Mouse (Mus musculus): ENCODE results near the gene Asphd2. TPM values are rescaled to one million over a fixed set of nuclear protein-coding genes. Genes with fewer than 3 reads are reported as not detected.

The Asphd2 gene
- total and polyA plus RNA-seq, 3 experiments = 0.08 TPM; not detected in 2

DNA sequence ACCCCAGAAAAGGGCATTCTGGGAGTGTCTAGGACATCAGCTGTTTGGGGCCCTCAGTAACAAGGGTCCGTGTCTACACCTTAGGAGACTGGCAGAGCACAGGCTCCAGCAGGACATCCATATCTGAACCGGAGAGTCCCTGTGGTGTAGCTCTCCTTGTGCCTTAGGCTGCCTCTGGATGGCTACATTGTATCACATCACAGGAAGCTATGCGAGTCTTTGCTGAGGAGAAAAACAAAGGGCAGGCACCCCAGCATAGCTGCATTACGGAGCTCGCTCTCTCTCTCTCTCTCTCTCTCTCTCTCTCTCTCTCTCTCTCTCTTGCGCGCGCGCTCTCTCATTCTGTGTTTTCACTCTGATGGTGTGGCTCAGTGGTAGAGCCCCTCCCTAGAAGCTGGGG, 12.6 kb downstream of the Asphd2 start:
- no peak for TF ChIP-seq MYC (IDR thresholded peaks at IDR 0.05; ENCODE audit: low read depth, low read length)
- TF ChIP-seq JUND (IDR thresholded peaks at IDR 0.05; ENCODE audit: low read depth, low read length) = no peak
- TF ChIP-seq SMC3 (IDR thresholded peaks at IDR 0.05; ENCODE audit: low read depth, low read length) = no peak
- TF ChIP-seq CHD1 (IDR thresholded peaks at IDR 0.05; ENCODE audit: low read depth, low read length) = no peak
- TF ChIP-seq BHLHE40 (IDR thresholded peaks at IDR 0.05; ENCODE audit: borderline replicate concordance, low read depth, low read length) = no peak
- TF ChIP-seq TAL1 (IDR thresholded peaks at IDR 0.05; ENCODE audit: low read length) = no peak
- TF ChIP-seq RCOR1 (IDR thresholded peaks at IDR 0.05; ENCODE audit: low read depth, low read length) = no peak
- no peak for TF ChIP-seq ZNF384 (IDR thresholded peaks at IDR 0.05; ENCODE audit: low read depth, low read length)
- Histone ChIP-seq H3K4me3 (ENCODE audit: control insufficient read depth in 1 of 2, insufficient read depth in 1 of 2, low read depth in 2 of 2, low read length in 2 of 2) (no peak overlapping the region), H3K9ac (ENCODE audit: control insufficient read depth, low read depth, low read length, poor library complexity, severe bottlenecking) (no peak overlapping the region), H3K9me3 (replicated peaks; ENCODE audit: insufficient read depth, low read length) (no peaks in the 10 kb centered on the region), H3K36me3 (ENCODE audit: control insufficient read depth in 1 of 2, insufficient read depth in 2 of 2, low read length in 2 of 2) (no peaks in the 10 kb centered on the region), H3K27me3 (ENCODE audit: control insufficient read depth in 1 of 2, insufficient read depth in 2 of 2, low read length in 2 of 2) (no peaks in the 10 kb centered on the region), H3K4me1 (ENCODE audit: control insufficient read depth in 1 of 2, insufficient read depth in 2 of 2, low read length in 2 of 2) (no peaks in the 10 kb centered on the region), H3K79me2 (ENCODE audit: control insufficient read depth, insufficient read depth, low read length, poor library complexity) (no peaks in the 10 kb centered on the region), H3K27ac (ENCODE audit: control insufficient read depth, low read depth, low read length) (no peak overlapping the region)
- no peak for DNase-seq (ENCODE audit: low read depth, low spot score)

DNA sequence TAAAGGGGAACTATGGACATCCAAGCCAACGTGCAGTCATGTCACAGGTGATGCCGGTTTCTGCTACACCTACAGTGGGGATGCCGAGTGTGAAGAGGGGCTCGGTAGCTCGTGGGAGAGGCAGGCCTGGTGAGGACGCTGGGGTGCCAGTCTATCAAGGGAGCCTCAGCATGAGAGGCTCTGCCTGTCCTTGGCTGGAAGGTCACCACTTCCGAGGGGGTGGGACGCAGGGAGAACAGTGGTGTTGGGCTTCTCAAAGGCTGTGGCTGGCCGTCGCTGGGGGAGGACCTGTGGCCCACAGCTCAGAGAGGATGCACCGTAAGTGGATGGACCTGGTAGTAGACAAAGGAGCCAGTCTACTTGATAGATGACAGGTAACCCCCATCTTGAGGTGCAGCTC, 13.5 kb downstream of the Asphd2 start:
- H3K36me3 ChIP-seq (ENCODE audit: control insufficient read depth in 1 of 2, insufficient read depth in 2 of 2, low read length in 2 of 2) = no peaks in the 10 kb centered on the region
- no peaks in the 10 kb centered on the region for H3K4me1 ChIP-seq (ENCODE audit: control insufficient read depth in 1 of 2, insufficient read depth in 2 of 2, low read length in 2 of 2)
- DNase-seq (ENCODE audit: low read depth, low spot score) = no peak

DNA sequence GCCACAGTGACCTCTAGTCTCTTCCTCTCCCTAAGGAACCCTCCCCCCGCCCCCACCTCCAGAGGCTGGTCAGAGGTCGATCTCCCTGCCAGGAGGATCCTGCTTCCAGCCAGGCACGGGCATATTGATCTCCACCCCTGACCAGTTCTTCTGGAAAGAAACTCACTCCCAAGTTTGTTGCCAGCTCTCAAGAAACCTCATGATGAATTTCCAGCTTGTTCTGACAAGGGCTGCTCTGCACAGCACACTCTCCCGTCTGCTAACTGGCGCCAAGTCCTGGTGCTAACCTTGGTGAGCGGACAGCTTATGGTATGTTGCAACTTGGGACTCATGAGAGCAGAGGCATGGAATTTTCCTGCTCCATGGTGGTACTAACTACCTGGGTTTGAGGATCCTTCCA, 15.9 kb downstream of the Asphd2 start:
- H3K27me3 ChIP-seq (ENCODE audit: control insufficient read depth in 1 of 2, insufficient read depth in 2 of 2, low read length in 2 of 2) = no peaks in the 10 kb centered on the region
- no peak overlapping the region for H3K9ac ChIP-seq (ENCODE audit: control insufficient read depth, low read depth, low read length, poor library complexity, severe bottlenecking)
- no peak for DNase-seq (ENCODE audit: low read depth, low spot score)
- no peaks in the 10 kb centered on the region for H3K79me2 ChIP-seq (ENCODE audit: control insufficient read depth, insufficient read depth, low read length, poor library complexity)
- no peaks in the 10 kb centered on the region for H3K36me3 ChIP-seq (ENCODE audit: control insufficient read depth in 1 of 2, insufficient read depth in 2 of 2, low read length in 2 of 2)
- no peaks in the 10 kb centered on the region for H3K9me3 ChIP-seq (replicated peaks; ENCODE audit: insufficient read depth, low read length)
- no peak overlapping the region for H3K4me3 ChIP-seq (ENCODE audit: control insufficient read depth in 1 of 2, insufficient read depth in 1 of 2, low read depth in 2 of 2, low read length in 2 of 2)
- TF ChIP-seq MAX (IDR thresholded peaks at IDR 0.05; ENCODE audit: low read length) = no peak
- no peak for TF ChIP-seq JUND (IDR thresholded peaks at IDR 0.05; ENCODE audit: low read depth, low read length)
- no peak for TF ChIP-seq MAFK (IDR thresholded peaks at IDR 0.05; ENCODE audit: borderline replicate concordance, low read depth, low read length)
- TF ChIP-seq HCFC1 (IDR thresholded peaks at IDR 0.05; ENCODE audit: low read depth, low read length) = no peak
- no peak for TF ChIP-seq POLR2AphosphoS2 (IDR thresholded peaks at IDR 0.05; ENCODE audit: low read length)
- H3K4me1 ChIP-seq (ENCODE audit: control insufficient read depth in 1 of 2, insufficient read depth in 2 of 2, low read length in 2 of 2) = no peaks in the 10 kb centered on the region
- no peak overlapping the region for H3K27ac ChIP-seq (ENCODE audit: control insufficient read depth, low read depth, low read length)

More for the DNA sequence above, 13.5 kb downstream of the Asphd2 start:
- no peak for TF ChIP-seq POLR2AphosphoS2 (IDR thresholded peaks at IDR 0.05; ENCODE audit: low read length)
- TF ChIP-seq GATA1 (IDR thresholded peaks at IDR 0.05; ENCODE audit: low read depth, low read length) = no peak
- no peak for TF ChIP-seq E2F4 (IDR thresholded peaks at IDR 0.05; ENCODE audit: borderline replicate concordance, low read depth, low read length)
- no peak for TF ChIP-seq MYC (IDR thresholded peaks at IDR 0.05; ENCODE audit: low read depth, low read length)
- no peak for TF ChIP-seq MEF2A (IDR thresholded peaks at IDR 0.05; ENCODE audit: extremely low read depth, insufficient replicate concordance, low read depth, low read length, poor library complexity, severe bottlenecking)
- TF ChIP-seq ZMIZ1 (IDR thresholded peaks at IDR 0.05; ENCODE audit: low read depth, low read length) = no peak
- TF ChIP-seq JUND (IDR thresholded peaks at IDR 0.05; ENCODE audit: low read depth, low read length) = no peak
- no peak for TF ChIP-seq USF1 (IDR thresholded peaks at IDR 0.05; ENCODE audit: low read depth, low read length)
- TF ChIP-seq TAL1 (IDR thresholded peaks at IDR 0.05; ENCODE audit: low read length) = no peak
- no peak for TF ChIP-seq NRF1 (IDR thresholded peaks at IDR 0.05; ENCODE audit: insufficient read depth, low read depth, low read length, poor library complexity, severe bottlenecking)
- Histone ChIP-seq H3K4me3 (ENCODE audit: control insufficient read depth in 1 of 2, insufficient read depth in 1 of 2, low read depth in 2 of 2, low read length in 2 of 2) (no peak overlapping the region), H3K27ac (ENCODE audit: control insufficient read depth, low read depth, low read length) (no peak overlapping the region), H3K9ac (ENCODE audit: control insufficient read depth, low read depth, low read length, poor library complexity, severe bottlenecking) (no peak overlapping the region), H3K27me3 (ENCODE audit: control insufficient read depth in 1 of 2, insufficient read depth in 2 of 2, low read length in 2 of 2) (no peaks in the 10 kb centered on the region), H3K79me2 (ENCODE audit: control insufficient read depth, insufficient read depth, low read length, poor library complexity) (no peaks in the 10 kb centered on the region), H3K9me3 (replicated peaks; ENCODE audit: insufficient read depth, low read length) (no peaks in the 10 kb centered on the region)
